Mouse (Mus musculus) megakaryocyte, adult 5-6 weeks (primary cell): Measurements from ENCODE around the gene Rab40c. TPM values are rescaled to one million over a fixed set of nuclear protein-coding genes. Genes with fewer than 3 reads are reported as not detected.

ENCODE experiments used
- ATAC-seq: 2 replicates; pipeline ENCODE4 v1.8.0; 2016; ENCODE audit warnings: mild to moderate bottlenecking, inconsistent platforms; ENCODE audit not compliant: poor library complexity, severe bottlenecking
- total RNA-seq, 2 experiments: library from RNA; stranded (forward) in 1 of 2; stranded (reverse) in 1 of 2; fragments of 153-499, 151-499 nt in 1 of 2; fragments of 221-1000, 200-1000 nt in 1 of 2; gene quantifications; 2 replicates each; pipeline versions ENCODE4 v1.2.3 to v1.2.4; 2015 to 2017

The Rab40c gene
- total RNA-seq, 2 experiments from 2014 or later, result 7.9 to 16.1 TPM

GRCm38 (mm10) chr17:25907640-25908039, 11.9 kb downstream of the Rab40c start:
- no peak for ATAC-seq

- ATAC-seq, result no peak
Observed at GRCm38 (mm10) chr17:25903061-25903460, 16.5 kb downstream of the Rab40c start.

- ATAC-seq, result no peak
Observed at GRCm38 (mm10) chr17:25900193-25900592, 19.3 kb downstream of the Rab40c start.

GRCm38 (mm10) chr17:25895891-25896290, 23.6 kb downstream of the Rab40c start:
- ATAC-seq, result no peak

- peak; percentile 27; the same call in 1 of the 2 replicates for ATAC-seq
Observed at GRCm38 (mm10) chr17:25895415-25895814, 24.1 kb downstream of the Rab40c start.

GRCm38 (mm10) chr17:25893975-25894617, 25.4 kb downstream of the Rab40c start:
- ATAC-seq, result peak; percentile 91

- ATAC-seq, result no peak
Observed at GRCm38 (mm10) chr17:25888837-25889236, 30.7 kb downstream of the Rab40c start.

GRCm38 (mm10) chr17:25887467-25887866, 32.1 kb downstream of the Rab40c start:
- ATAC-seq, result no peak

- no peak for ATAC-seq
Observed at GRCm38 (mm10) chr17:25886806-25887205, 32.7 kb downstream of the Rab40c start.

- no peak for ATAC-seq
Observed at GRCm38 (mm10) chr17:25885636-25886035, 33.9 kb downstream of the Rab40c start.

- no peak for ATAC-seq
Observed at GRCm38 (mm10) chr17:25883824-25884223, 35.7 kb downstream of the Rab40c start.

GRCm38 (mm10) chr17:25883268-25883667, 36.3 kb downstream of the Rab40c start:
- no peak for ATAC-seq

- ATAC-seq, result no peak
Observed at GRCm38 (mm10) chr17:25882306-25882705, 37.2 kb downstream of the Rab40c start.

GRCm38 (mm10) chr17:25881691-25882090, 37.8 kb downstream of the Rab40c start:
- no peak for ATAC-seq

- no peak for ATAC-seq
Observed at GRCm38 (mm10) chr17:25880913-25881641, 38.5 kb downstream of the Rab40c start.

GRCm38 (mm10) chr17:25880196-25880910, 39.2 kb downstream of the Rab40c start, which contains the start of gene Wfikkn1:
TSS of gene Wfikkn1 (minus strand) at chr17:25880858.
- no peak for ATAC-seq

GRCm38 (mm10) chr17:25879750-25880149, 39.8 kb downstream of the Rab40c start:
- ATAC-seq, result no peak

GRCm38 (mm10) chr17:25879261-25879660, 40.3 kb downstream of the Rab40c start:
- no peak for ATAC-seq

- ATAC-seq, result no peak
Observed at GRCm38 (mm10) chr17:25878611-25879180, 40.8 kb downstream of the Rab40c start.

GRCm38 (mm10) chr17:25877741-25878610, 41.6 kb downstream of the Rab40c start:
- ATAC-seq, result no peak
